Mouse (Mus musculus): ENCODE results near the gene Rasal3. TPM values are rescaled to one million over a fixed set of nuclear protein-coding genes. Genes with fewer than 3 reads are reported as not detected.

Gene Rasal3
- polyA plus RNA-seq, 1 experiment = 157 TPM

DNA sequence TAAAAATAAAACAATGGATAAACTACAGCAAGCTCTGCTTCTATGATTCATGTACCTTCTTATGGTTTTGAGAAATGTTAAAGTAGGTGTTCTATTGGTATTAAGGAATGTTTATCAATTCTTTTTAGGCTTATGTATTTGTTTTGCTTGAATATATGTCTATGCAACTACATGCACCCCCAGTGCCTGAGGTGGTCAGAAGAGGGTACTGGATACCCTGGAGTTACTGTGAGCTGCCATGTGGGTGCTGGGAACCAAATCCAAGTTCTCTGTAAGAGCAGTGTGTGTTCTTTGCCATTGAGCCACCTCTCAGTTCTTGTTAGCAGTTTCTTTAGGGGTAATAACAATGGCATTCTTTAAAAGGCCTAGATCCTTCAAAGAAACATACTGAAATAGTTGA lies 51.7 kb downstream of the Rasal3 start:
- Histone ChIP-seq H3K27ac (ENCODE audit: insufficient read depth, low read length) (no peak overlapping the region), H3K36me3 (ENCODE audit: control insufficient read depth, insufficient read depth, low read length) (peaks cover 18% of the 10 kb centered on the region), H3K4me1 (ENCODE audit: control insufficient read depth, insufficient read depth, insufficient read length) (peaks cover 5% of the 10 kb centered on the region; the same call in 1 of the 2 replicates), H3K27me3 (ENCODE audit: control insufficient read depth, insufficient read depth, low read length) (no peaks in the 10 kb centered on the region), H3K4me3 (ENCODE audit: extremely low read depth, insufficient read depth, insufficient read length) (no peak overlapping the region)
- DNase-seq (ENCODE audit: low read depth in 1 of 2, low spot score in 2 of 2) = no peak
- TF ChIP-seq CTCF (IDR thresholded peaks at IDR 0.05; ENCODE audit: extremely low read depth, insufficient read depth, insufficient read length, insufficient replicate concordance) = no peak
- TF ChIP-seq POLR2A (IDR thresholded peaks at IDR 0.05; ENCODE audit: low read depth, low read length) = no peak

DNA sequence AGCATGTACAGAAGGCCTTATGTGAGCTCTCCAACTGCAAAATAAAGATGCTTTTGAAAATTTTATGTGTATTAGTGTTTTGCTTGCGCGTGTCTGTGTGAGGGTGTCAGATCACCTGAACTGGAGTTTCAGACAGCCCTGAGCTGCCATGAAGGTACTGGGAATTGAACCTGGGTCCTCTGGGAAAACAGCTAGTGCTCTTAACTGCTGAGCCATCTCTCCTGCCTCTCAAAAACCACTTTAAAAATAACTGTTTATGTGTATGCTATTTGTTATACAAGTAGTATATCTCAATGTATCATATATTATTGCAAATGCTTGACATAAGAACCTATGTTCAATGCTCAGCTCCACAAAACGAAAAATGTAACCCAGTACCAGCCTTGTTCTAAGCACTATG lies 52.1 kb downstream of the Rasal3 start:
- Histone ChIP-seq H3K4me3 (ENCODE audit: extremely low read depth, insufficient read depth, insufficient read length) (no peak overlapping the region), H3K4me1 (ENCODE audit: control insufficient read depth, insufficient read depth, insufficient read length) (peaks cover 5% of the 10 kb centered on the region; the same call in 1 of the 2 replicates), H3K27me3 (ENCODE audit: control insufficient read depth, insufficient read depth, low read length) (no peaks in the 10 kb centered on the region), H3K27ac (ENCODE audit: insufficient read depth, low read length) (no peak overlapping the region), H3K36me3 (ENCODE audit: control insufficient read depth, insufficient read depth, low read length) (peaks cover 16% of the 10 kb centered on the region)
- no peak for DNase-seq (ENCODE audit: low read depth in 1 of 2, low spot score in 2 of 2)
- TF ChIP-seq POLR2A (IDR thresholded peaks at IDR 0.05; ENCODE audit: low read depth, low read length) (no peak), CTCF (IDR thresholded peaks at IDR 0.05; ENCODE audit: extremely low read depth, insufficient read depth, insufficient read length, insufficient replicate concordance) (no peak)
- WGBS = 79% methylated on average over 3 of the region's 3 CpGs

DNA sequence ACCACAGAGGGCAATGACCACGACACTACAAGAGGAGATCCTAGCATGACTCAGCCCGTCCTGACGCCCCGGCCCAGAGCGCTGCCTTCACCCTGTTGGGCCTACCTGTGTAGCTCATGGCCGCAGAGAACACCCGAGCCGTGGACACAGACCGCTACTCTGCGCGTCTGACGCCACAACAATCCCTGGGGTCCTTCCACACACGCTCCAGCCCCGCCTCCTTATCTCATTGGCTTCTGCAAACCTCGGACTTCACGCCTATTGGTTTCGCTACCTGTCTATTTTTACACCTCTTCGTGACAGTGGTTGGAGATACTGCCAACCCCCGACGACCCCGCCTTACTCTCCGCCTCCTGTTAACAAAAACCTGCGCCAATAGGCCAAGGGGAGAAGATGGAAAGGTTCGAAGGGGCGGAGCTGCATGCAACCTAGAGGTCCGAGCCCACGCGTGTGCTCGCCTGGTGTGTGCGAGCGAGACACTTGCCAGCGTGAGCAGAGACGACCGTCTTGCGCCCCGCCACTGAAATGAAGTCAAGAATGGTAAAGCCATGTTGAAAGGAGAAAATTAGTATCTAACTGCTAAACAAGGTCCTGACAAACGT lies 52.9 kb downstream of the Rasal3 start, which contains the start of gene Akap8l:
Akap8l (minus strand) TSS at position 226 of the 602 bp plus-strand sequence.
- H3K27ac ChIP-seq (ENCODE audit: insufficient read depth, low read length) = peak within 1 kb of the TSS; percentile 79
- H3K4me1 ChIP-seq (ENCODE audit: control insufficient read depth, insufficient read depth, insufficient read length) = peaks cover 5% of the 10 kb centered on the region; the same call in 1 of the 2 replicates
- WGBS = under 1% methylated on average over 37 of the region's 37 CpGs

DNA sequence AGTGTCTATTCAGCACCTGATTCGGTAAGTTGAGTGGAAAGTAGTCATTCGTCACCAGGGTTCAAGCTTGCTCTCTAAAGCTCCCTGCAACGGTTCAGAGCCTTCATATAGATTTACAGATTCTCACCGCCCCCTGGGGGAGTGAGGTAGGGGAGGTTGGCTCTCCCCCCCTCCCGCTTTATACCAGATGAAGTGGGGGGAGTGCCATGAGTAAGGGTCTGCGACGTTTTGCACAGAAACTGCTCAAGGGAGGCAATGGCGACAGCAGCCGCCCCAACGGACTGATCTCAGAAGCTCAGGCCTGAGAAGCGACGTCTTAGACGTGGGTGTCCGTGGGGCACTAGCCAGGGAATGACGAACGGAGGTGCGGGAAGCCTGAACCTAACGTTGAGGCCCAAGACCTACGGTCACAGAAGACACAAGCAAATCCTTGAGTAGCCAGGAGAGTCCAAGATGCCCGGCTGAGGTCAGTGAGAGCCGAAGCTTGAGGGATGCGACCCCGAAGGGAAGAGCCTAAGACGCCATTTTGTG lies 53.5 kb downstream of the Rasal3 start:
- DNase-seq (ENCODE audit: low read depth in 1 of 2, low spot score in 2 of 2) = peak in 1 of 2 experiments; percentile 12
- peak overlapping the region; percentile 79 for H3K27ac ChIP-seq (ENCODE audit: insufficient read depth, low read length)
- H3K36me3 ChIP-seq (ENCODE audit: control insufficient read depth, insufficient read depth, low read length) = peaks cover 9% of the 10 kb centered on the region
- TF ChIP-seq POLR2A (IDR thresholded peaks at IDR 0.05; ENCODE audit: low read depth, low read length) (no peak), CTCF (IDR thresholded peaks at IDR 0.05; ENCODE audit: extremely low read depth, insufficient read depth, insufficient read length, insufficient replicate concordance) (no peak)
- no peaks in the 10 kb centered on the region for H3K27me3 ChIP-seq (ENCODE audit: control insufficient read depth, insufficient read depth, low read length)
- peak overlapping the region; percentile 84 for H3K4me3 ChIP-seq (ENCODE audit: extremely low read depth, insufficient read depth, insufficient read length)
- WGBS = under 1% methylated on average over 24 of the region's 24 CpGs
- H3K4me1 ChIP-seq (ENCODE audit: control insufficient read depth, insufficient read depth, insufficient read length) = peaks cover 5% of the 10 kb centered on the region; the same call in 1 of the 2 replicates

More for the DNA sequence above, 52.9 kb downstream of the Rasal3 start, which contains the start of gene Akap8l:
- Histone ChIP-seq H3K27me3 (ENCODE audit: control insufficient read depth, insufficient read depth, low read length) (no peaks in the 10 kb centered on the region), H3K4me3 (ENCODE audit: extremely low read depth, insufficient read depth, insufficient read length) (peak within 1 kb of the TSS; percentile 84), H3K36me3 (ENCODE audit: control insufficient read depth, insufficient read depth, low read length) (peaks cover 12% of the 10 kb centered on the region)
- peak; percentile 93 to 97 for DNase-seq (ENCODE audit: low read depth in 1 of 2, low spot score in 2 of 2)
- peak; percentile 83 for TF ChIP-seq POLR2A (IDR thresholded peaks at IDR 0.05; ENCODE audit: low read depth, low read length)
- no peak for TF ChIP-seq CTCF (IDR thresholded peaks at IDR 0.05; ENCODE audit: extremely low read depth, insufficient read depth, insufficient read length, insufficient replicate concordance)

DNA sequence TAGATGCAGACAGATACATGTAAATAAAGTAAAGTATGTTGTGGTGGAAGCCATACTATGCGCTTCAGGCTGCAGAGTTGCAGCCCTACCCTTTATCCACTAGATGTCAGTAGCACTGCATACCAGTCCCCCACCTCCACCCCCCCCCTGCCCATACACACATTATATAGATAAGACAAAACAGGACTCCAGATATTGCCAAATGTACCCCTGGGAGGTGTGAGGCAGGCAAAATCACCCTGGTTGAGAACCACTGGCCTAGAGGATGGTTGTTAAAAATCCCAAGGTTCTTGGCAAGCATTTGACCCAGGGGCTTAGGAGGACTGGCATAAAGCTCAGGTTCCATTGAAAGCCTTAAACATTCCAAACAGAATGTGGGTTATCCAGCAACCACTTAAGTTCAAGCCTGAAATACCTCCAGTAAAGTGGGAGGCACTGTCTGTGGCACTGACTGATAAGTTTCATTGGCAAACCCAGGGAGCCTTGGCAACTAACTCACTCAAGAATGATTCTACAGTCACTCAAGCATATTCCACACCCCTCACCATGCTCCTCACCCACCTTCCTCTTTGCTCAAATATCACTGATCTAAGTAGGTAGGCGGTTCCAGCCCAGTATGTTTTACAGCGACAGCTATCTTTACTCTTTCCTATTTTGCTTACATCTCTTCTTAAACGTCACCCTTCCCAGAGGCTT lies 54.2 kb downstream of the Rasal3 start:
- TF ChIP-seq POLR2A (IDR thresholded peaks at IDR 0.05; ENCODE audit: low read depth, low read length) = no peak
- peak; percentile 76; the same call in 1 of the 2 replicates for TF ChIP-seq CTCF (IDR thresholded peaks at IDR 0.05; ENCODE audit: extremely low read depth, insufficient read depth, insufficient read length, insufficient replicate concordance)
- peak in 1 of 2 experiments; percentile 34 for DNase-seq (ENCODE audit: low read depth in 1 of 2, low spot score in 2 of 2)
- WGBS = 5% methylated on average over 4 of the region's 4 CpGs
- Histone ChIP-seq H3K4me1 (ENCODE audit: control insufficient read depth, insufficient read depth, insufficient read length) (peaks cover 5% of the 10 kb centered on the region; the same call in 1 of the 2 replicates), H3K27me3 (ENCODE audit: control insufficient read depth, insufficient read depth, low read length) (no peaks in the 10 kb centered on the region), H3K4me3 (ENCODE audit: extremely low read depth, insufficient read depth, insufficient read length) (peak overlapping the region; percentile 84), H3K36me3 (ENCODE audit: control insufficient read depth, insufficient read depth, low read length) (peaks cover 7% of the 10 kb centered on the region), H3K27ac (ENCODE audit: insufficient read depth, low read length) (peak overlapping the region; percentile 27; the same call in 1 of the 2 replicates)

DNA sequence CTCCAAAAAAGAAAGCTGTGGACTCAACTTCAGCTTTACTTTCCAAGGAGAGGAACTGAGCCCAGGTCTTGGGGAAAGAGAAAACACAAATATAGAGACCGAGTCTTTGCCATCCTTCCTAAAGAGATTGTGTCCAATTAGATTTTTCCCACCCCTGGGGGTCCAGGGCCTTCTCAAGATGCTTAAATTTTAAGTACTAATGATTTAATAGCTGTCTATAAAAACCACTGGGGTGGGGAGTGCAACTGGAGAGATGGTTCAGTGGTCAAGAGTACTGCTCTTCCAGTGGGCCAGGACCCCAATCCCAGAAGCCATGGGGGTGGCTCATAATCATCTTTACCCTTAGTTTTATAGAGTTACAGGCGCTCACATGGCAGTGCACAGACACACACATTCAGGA lies 55.0 kb downstream of the Rasal3 start:
- no peak for DNase-seq (ENCODE audit: low read depth in 1 of 2, low spot score in 2 of 2)
- Histone ChIP-seq H3K36me3 (ENCODE audit: control insufficient read depth, insufficient read depth, low read length) (peaks cover 8% of the 10 kb centered on the region), H3K4me3 (ENCODE audit: extremely low read depth, insufficient read depth, insufficient read length) (no peak overlapping the region), H3K27ac (ENCODE audit: insufficient read depth, low read length) (no peak overlapping the region), H3K4me1 (ENCODE audit: control insufficient read depth, insufficient read depth, insufficient read length) (peaks cover 5% of the 10 kb centered on the region; the same call in 1 of the 2 replicates), H3K27me3 (ENCODE audit: control insufficient read depth, insufficient read depth, low read length) (no peaks in the 10 kb centered on the region)
- 95% methylated on average over 2 of the region's 2 CpGs for WGBS
- TF ChIP-seq CTCF (IDR thresholded peaks at IDR 0.05; ENCODE audit: extremely low read depth, insufficient read depth, insufficient read length, insufficient replicate concordance) (no peak), POLR2A (IDR thresholded peaks at IDR 0.05; ENCODE audit: low read depth, low read length) (no peak)
